Mouse (Mus musculus): ENCODE results near the gene Dner. TPM values are rescaled to one million over a fixed set of nuclear protein-coding genes. Genes with fewer than 3 reads are reported as not detected.

Gene Dner
- total and polyA plus RNA-seq, 3 experiments = 0.05 to 0.43 (median 0.23) TPM

DNA sequence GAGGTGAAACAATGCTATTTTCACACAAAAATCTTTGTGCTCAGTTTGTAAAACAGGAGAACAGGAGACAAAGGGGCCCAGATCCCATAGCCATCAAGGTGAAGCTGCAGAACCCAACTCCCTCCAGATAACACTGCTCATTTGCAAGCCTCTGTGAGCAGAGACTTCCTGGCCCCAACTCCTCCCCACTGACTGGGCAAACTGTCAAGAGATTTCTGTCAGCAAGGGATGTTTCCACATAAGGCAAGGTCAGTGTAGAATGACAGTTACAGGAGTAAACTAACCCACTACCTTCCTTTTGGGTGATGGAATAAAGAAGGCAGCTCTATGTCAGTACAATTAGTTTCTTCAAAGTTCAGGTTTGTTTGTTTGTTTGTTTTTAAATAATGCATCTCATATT, 26.8 kb upstream of the Dner start:
- Histone ChIP-seq H3K4me3 (no peak overlapping the region), H3K9ac (ENCODE audit: low read depth, low read length) (no peak overlapping the region), H3K79me2 (replicated peaks; ENCODE audit: control insufficient read depth, insufficient read depth, low read length) (no peaks in the 10 kb centered on the region), H3K4me1 (ENCODE audit: control insufficient read depth, insufficient read depth, low read length) (0 out of 2 replicates have a peak, but pooled peaks cover 2% of the 10 kb centered on the region), H3K27ac (no peak overlapping the region), H3K36me3 (ENCODE audit: control insufficient read depth, insufficient read depth, low read length) (peaks cover 27% of the 10 kb centered on the region), H3K27me3 (ENCODE audit: control insufficient read depth, insufficient read depth, low read length) (no peaks in the 10 kb centered on the region)
- peak; percentile 17 to 21 for DNase-seq
- TF ChIP-seq EP300 (IDR thresholded peaks at IDR 0.05; ENCODE audit: insufficient read depth, low read depth, low read length) (no peak), CTCF (IDR thresholded peaks at IDR 0.05) (no peak), POLR2A (IDR thresholded peaks at IDR 0.05; ENCODE audit: insufficient read depth, low read depth, low read length) (no peak)
- intact Hi-C loops (cut with DNase I) = no loop called here

DNA sequence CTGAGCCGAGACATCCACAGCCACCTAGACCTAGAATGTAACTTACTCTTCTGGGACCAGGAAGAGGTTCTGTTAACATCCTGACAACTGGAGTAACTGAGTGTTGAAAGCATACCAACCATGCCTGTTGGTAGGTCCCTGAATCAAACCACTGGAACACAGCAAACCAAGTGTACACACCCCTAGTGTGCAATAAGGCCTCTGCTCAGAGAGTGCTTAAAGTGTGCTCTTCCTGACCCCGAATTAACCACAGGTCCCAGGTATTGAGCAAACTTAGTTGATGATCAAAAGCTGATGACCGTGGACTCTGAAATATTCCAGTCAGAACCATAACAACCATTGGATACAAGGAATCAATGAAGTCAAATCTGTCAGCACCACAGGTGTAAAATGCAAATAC, 26.4 kb upstream of the Dner start:
- intact Hi-C loops (cut with DNase I) = no loop called here

GRCm38 (mm10) chr1:84721942-84722341, 25.9 kb upstream of the Dner start:
- no peak for TF ChIP-seq POLR2A (IDR thresholded peaks at IDR 0.05; ENCODE audit: insufficient read depth, low read depth, low read length)
- TF ChIP-seq CTCF (IDR thresholded peaks at IDR 0.05) = no peak
- TF ChIP-seq EP300 (IDR thresholded peaks at IDR 0.05; ENCODE audit: insufficient read depth, low read depth, low read length) = no peak
- H3K27ac ChIP-seq = no peak overlapping the region
- H3K9ac ChIP-seq (ENCODE audit: low read depth, low read length) = no peak overlapping the region
- intact Hi-C loops (cut with DNase I) = no loop called here
- H3K4me3 ChIP-seq = no peak overlapping the region
- 58% methylated on average over 3 of the region's 3 CpGs for WGBS
- DNase-seq = no peak
- H3K36me3 ChIP-seq (ENCODE audit: control insufficient read depth, insufficient read depth, low read length) = peaks cover 27% of the 10 kb centered on the region
- no peaks in the 10 kb centered on the region for H3K79me2 ChIP-seq (replicated peaks; ENCODE audit: control insufficient read depth, insufficient read depth, low read length)
- no peaks in the 10 kb centered on the region for H3K27me3 ChIP-seq (ENCODE audit: control insufficient read depth, insufficient read depth, low read length)
- 0 out of 2 replicates have a peak, but pooled peaks cover 2% of the 10 kb centered on the region for H3K4me1 ChIP-seq (ENCODE audit: control insufficient read depth, insufficient read depth, low read length)

More for the DNA sequence above, 26.4 kb upstream of the Dner start:
- Histone ChIP-seq H3K79me2 (replicated peaks; ENCODE audit: control insufficient read depth, insufficient read depth, low read length) (no peaks in the 10 kb centered on the region), H3K27me3 (ENCODE audit: control insufficient read depth, insufficient read depth, low read length) (no peaks in the 10 kb centered on the region), H3K27ac (no peak overlapping the region), H3K36me3 (ENCODE audit: control insufficient read depth, insufficient read depth, low read length) (peaks cover 27% of the 10 kb centered on the region), H3K4me3 (no peak overlapping the region), H3K4me1 (ENCODE audit: control insufficient read depth, insufficient read depth, low read length) (0 out of 2 replicates have a peak, but pooled peaks cover 2% of the 10 kb centered on the region), H3K9ac (ENCODE audit: low read depth, low read length) (no peak overlapping the region)
- 97% methylated on average over 3 of the region's 3 CpGs for WGBS
- DNase-seq = no peak
- TF ChIP-seq POLR2A (IDR thresholded peaks at IDR 0.05; ENCODE audit: insufficient read depth, low read depth, low read length) (no peak), CTCF (IDR thresholded peaks at IDR 0.05) (no peak), EP300 (IDR thresholded peaks at IDR 0.05; ENCODE audit: insufficient read depth, low read depth, low read length) (no peak)

- 13% methylated on average over 31 of the region's 31 CpGs for WGBS
- no peak for TF ChIP-seq POLR2A (IDR thresholded peaks at IDR 0.05; ENCODE audit: insufficient read depth, low read depth, low read length)
- no peak for TF ChIP-seq EP300 (IDR thresholded peaks at IDR 0.05; ENCODE audit: insufficient read depth, low read depth, low read length)
- no peak for TF ChIP-seq CTCF (IDR thresholded peaks at IDR 0.05)
- Histone ChIP-seq H3K36me3 (ENCODE audit: control insufficient read depth, insufficient read depth, low read length) (no peaks in the 10 kb centered on the region), H3K9ac (ENCODE audit: low read depth, low read length) (no peak overlapping the region), H3K4me1 (ENCODE audit: control insufficient read depth, insufficient read depth, low read length) (peaks cover 4% of the 10 kb centered on the region), H3K4me3 (no peak overlapping the region), H3K79me2 (replicated peaks; ENCODE audit: control insufficient read depth, insufficient read depth, low read length) (no peaks in the 10 kb centered on the region), H3K27me3 (ENCODE audit: control insufficient read depth, insufficient read depth, low read length) (no peaks in the 10 kb centered on the region; the same call in 1 of the 2 replicates), H3K27ac (no peak overlapping the region)
- no peak for DNase-seq
- intact Hi-C loops (cut with DNase I) = no loop called here
Observed at GRCm38 (mm10) chr1:84709810-84710785, 14.1 kb upstream of the Dner start.

- Histone ChIP-seq H3K4me1 (ENCODE audit: control insufficient read depth, insufficient read depth, low read length) (peaks cover 4% of the 10 kb centered on the region), H3K4me3 (no peak overlapping the region), H3K79me2 (replicated peaks; ENCODE audit: control insufficient read depth, insufficient read depth, low read length) (no peaks in the 10 kb centered on the region), H3K27me3 (ENCODE audit: control insufficient read depth, insufficient read depth, low read length) (no peaks in the 10 kb centered on the region; the same call in 1 of the 2 replicates), H3K36me3 (ENCODE audit: control insufficient read depth, insufficient read depth, low read length) (no peaks in the 10 kb centered on the region), H3K9ac (ENCODE audit: low read depth, low read length) (no peak overlapping the region), H3K27ac (no peak overlapping the region)
- intact Hi-C loops (cut with DNase I) = no loop called here
- WGBS = 32% methylated on average over 5 of the region's 5 CpGs
- no peak for TF ChIP-seq CTCF (IDR thresholded peaks at IDR 0.05)
- TF ChIP-seq POLR2A (IDR thresholded peaks at IDR 0.05; ENCODE audit: insufficient read depth, low read depth, low read length) = no peak
- TF ChIP-seq EP300 (IDR thresholded peaks at IDR 0.05; ENCODE audit: insufficient read depth, low read depth, low read length) = no peak
- DNase-seq = no peak
Observed at GRCm38 (mm10) chr1:84709406-84709805, 13.4 kb upstream of the Dner start.

DNA sequence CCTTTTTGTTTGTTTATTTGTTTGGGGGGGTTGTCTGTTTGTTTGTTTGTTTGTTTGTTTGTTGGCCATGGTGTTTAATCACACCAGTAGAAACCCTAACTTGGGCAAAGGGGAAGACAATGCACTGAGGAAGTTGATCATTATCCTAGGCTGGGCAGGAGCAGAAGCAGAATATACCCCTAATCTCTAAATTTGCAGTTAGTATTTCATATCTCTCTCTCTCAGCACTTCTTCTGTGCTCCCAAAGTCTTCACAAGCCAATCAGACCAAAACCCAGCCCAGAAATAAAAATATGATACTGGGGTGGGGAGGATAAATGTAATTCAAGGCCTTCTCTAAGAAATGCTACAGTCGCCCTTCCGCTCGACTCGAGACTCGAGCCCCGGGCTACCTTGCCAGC, 4.2 kb upstream of the Dner start:
- WGBS = 93% methylated on average over 6 of the region's 6 CpGs
- no peak for TF ChIP-seq POLR2A (IDR thresholded peaks at IDR 0.05; ENCODE audit: insufficient read depth, low read depth, low read length)
- no peak for TF ChIP-seq EP300 (IDR thresholded peaks at IDR 0.05; ENCODE audit: insufficient read depth, low read depth, low read length)
- no peak for TF ChIP-seq CTCF (IDR thresholded peaks at IDR 0.05)
- Histone ChIP-seq H3K27ac (no peak overlapping the region), H3K27me3 (ENCODE audit: control insufficient read depth, insufficient read depth, low read length) (peaks cover 6% of the 10 kb centered on the region), H3K79me2 (replicated peaks; ENCODE audit: control insufficient read depth, insufficient read depth, low read length) (no peaks in the 10 kb centered on the region), H3K9ac (ENCODE audit: low read depth, low read length) (no peak overlapping the region), H3K4me3 (no peak overlapping the region), H3K4me1 (ENCODE audit: control insufficient read depth, insufficient read depth, low read length) (no peaks in the 10 kb centered on the region), H3K36me3 (ENCODE audit: control insufficient read depth, insufficient read depth, low read length) (no peaks in the 10 kb centered on the region)
- intact Hi-C loops (cut with DNase I) = no loop called here
- DNase-seq = no peak
